Mouse (Mus musculus) ES-CJ7 (cell line): ENCODE results near the gene Zscan22.
A peak's percentile ranks its signal among the peaks of the same experiment; 100 is the strongest.
"Not testable (repeated sequence)": the region's sequence is repeated elsewhere in the genome, so short reads cannot be mapped to it uniquely, and the experiment has no call there.

Experiments used
- DNase-seq: peaks from one replicate; pipeline ENCODE4 v3.0.0; 2011; ENCODE audit warnings: low read depth, low spot score

Gene Zscan22

DNA sequence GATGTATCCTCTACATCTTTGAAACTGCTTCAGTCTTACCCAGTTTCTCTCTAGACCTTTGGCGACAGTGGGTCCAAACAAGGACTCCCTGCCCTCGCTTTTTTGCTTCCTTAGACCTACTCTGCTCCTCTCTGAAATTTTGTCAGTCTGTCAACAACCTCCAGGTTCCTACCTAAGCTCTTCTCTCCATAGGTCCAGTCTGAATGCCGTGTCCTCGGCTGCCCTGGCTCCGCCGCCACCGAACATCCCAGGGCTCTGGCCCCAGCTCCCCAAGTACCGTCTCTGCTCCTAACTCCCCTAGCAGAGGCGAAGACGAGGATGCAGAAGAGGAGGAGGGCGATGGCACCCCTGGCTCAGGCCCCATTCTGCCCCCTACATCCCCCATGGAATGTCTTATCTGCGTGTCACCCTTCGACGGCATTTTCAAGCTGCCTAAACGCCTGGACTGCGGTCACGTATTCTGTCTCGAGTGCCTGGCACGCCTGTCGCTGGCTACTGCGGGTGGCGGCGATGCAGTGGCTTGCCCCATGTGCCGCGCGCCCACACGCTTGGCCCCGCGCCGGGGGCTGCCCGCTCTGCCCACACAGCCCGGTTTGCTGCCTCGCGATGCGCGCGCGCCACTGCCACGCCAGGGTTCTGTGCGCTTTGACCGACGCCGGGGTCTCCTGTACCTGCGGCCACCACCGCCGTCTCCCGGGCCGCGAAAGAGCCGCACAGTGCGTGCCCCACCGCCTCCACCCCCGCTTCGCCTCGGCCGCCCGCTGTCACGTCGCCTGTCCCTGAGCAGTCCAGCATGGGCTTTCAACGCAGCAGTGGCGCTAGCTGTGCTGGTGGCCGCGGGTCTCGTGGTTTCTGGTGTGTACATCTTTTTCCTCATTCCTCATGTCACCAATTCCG, 30.3 kb downstream of the Zscan22 start:
- DNase-seq: peak; percentile 42

DNA sequence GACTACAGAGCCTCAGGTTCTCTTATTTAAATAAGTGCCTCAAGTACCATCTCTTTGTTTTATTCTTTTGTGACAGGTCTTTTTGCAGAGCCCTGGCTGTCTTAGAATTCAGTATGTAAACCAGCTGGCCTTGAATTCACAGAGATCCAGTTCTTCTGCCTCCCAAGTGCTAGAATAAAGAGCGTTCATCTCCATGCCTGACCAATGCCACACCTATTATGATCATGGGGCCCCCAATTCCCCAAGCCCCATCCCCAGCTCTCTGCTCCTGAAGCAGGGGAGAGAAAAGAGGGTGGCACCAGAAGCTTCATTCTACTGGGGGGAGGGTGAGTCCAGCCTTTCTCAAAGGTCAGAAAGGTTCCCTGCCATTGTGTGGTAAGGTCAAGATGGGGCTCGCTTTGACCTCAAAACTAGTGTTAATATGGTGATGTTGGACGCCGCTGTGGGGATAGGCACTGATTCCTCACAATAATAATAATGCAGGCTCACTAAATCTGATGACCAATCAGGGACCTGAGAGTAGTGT, 36.1 kb downstream of the Zscan22 start:
- DNase-seq: peak; percentile 55

DNA sequence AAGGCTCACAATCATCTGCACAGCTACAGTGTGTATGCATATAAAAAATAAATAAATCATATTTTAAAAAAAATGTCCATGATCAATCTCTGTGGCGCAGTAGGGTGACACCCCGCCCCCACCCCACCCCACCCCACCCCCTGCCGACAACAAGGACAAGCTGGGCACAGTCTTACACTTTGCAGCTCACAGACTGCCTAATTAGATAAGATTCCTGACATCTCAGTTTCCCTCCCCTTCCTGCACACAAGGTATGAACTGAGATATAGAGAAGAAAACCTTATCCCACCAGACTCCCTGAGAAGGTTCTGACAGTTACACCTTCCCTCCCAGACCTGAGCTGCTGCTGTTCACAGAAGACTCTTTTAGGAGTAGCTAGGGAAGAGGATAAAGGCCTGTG, 37.2 kb downstream of the Zscan22 start:
- DNase-seq: no peak

DNA sequence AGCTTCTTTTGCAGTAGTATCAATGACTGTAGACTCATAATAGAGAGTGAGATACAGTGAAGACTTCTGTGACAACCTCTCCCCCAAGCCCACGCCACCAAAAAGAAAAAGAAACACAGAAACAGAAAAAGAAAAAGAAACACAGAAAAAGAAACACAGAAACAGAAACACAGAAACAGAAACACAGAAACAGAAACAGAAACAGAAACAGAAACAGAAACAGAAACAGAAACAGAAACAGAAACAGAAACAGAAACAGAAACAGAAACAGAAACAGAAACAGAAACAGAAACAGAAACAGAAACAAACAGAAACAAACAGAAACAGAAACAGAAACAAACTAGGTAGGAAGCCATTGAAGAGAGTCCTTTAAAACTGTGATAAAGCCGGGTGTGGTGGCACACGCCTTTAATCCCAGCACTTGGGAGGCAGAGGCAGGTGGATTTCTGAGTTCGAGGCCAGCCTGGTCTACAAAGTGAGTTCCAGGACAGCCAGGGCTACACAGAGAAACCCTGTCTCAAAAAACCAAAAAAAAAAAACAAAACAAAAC, 39.7 kb downstream of the Zscan22 start:
- not testable (repeated sequence) for DNase-seq

DNA sequence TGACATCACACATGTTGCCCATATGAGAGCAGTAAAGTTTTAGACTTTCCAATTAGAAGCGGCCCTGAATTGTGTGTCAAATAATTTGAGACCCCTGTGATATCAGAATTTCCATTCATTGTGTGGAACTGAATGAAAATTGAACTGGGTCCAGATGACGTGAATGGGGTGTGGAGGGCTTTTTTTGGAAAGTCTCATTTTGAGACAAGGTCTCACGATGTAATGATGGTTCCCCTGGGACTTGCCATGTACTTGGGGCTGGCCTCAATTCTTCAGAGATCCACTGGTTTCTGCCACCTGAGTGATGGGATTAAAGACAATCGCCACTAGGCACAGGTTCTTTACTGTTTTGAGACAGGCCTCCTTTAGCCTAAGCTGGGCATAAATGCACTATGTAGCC, 43.0 kb downstream of the Zscan22 start:
- no peak for DNase-seq

DNA sequence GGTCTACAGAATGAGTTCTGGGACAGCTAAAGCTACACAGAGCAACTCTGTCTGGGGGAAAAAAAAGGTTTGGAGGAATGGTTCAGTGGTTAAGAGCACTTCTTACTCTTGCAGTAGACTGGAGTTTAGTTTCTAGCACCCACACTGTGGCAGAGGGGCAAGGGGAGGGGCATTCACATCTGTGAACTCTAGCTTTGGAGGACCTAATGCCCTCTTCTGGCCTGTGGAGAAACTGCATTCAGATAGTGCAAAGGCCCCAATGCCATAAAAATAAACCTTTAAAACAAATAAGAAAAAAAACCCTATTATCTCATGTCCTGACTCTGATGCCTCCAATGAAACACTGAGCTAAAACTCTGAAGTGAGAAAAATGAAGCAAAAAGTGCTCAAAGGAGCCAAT, 45.9 kb downstream of the Zscan22 start:
- DNase-seq: peak; percentile 71

DNA sequence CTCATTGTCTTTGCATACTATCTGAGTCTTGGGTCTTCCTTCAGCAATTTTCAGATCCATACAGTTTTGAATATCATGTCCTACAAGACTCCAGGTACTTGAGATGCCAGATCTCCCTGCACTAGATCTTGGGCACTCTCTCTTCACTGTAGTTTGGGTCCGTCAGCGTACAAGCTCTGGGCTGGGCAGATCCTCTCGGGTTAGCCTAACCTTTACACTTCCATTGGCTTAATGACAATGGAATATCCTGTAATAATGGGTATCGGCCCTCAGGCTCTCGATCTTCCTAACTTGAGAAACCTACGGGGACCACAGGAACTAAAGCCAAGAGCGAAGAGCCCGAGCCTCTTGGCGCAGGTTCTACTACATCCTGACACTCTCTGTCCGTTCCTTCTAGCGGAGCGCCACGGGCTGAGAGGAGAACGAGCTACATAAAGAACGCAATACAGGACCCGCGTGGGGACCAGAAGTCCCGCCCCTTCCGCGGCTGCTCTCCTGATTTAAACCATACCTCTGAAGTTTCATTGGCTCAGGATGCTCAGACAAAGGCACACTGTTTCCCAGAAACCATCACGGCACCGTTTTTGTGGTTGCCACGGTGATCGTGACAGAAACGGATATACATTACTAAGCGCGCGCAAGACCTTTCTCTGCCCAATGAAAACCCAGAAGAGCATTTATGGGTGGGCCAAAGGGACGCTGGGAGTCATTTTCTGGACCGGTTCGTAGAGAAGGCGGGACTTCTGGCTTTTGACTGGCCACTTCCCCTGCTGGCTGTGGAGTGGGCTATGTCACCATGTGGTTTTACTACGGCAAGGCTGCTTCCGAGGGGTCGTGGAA, 51.6 kb downstream of the Zscan22 start:
- DNase-seq: peak; percentile 99

- DNase-seq: no peak
These were observed 52.2 kb downstream of the Zscan22 start for GRCm38 (mm10) chr7:12949872-12950229.

GRCm38 (mm10) chr7:12954896-12955295, 57.3 kb downstream of the Zscan22 start:
- peak; percentile 74 for DNase-seq

- no peak for DNase-seq
These were observed 59.9 kb downstream of the Zscan22 start for GRCm38 (mm10) chr7:12957511-12957910.
